Mouse (Mus musculus): ENCODE results near the gene Them7. TPM values are rescaled to one million over a fixed set of nuclear protein-coding genes. Genes with fewer than 3 reads are reported as not detected.
A peak's percentile ranks its signal among the peaks of the same experiment; 100 is the strongest.

Them7 gene
- polyA plus RNA-seq, 1 experiment from 2014 or later, result 3.1 TPM

- in situ Hi-C loops (cut with MboI; ENCODE audit: low pct_unique_long_range_greater_than_20kb), result loop anchor here (5.0 to 25.0 kb wide), 3 partner anchors 92 to 859 kb away; no protein-coding TSS in a partner anchor
- no peak for TF ChIP-seq CTCF (IDR thresholded peaks at IDR 0.05)
- ATAC-seq (no peak), DNase-seq (ENCODE audit: low read depth, low spot score) (no peak)
- POLR2A ChIA-PET, result no interaction called here
- H3K27me3 ChIP-seq, result peaks cover 3% of the 10 kb centered on the region
- CTCF ChIA-PET, result no interaction called here
Measured at GRCm38 (mm10) chr2:105335661-105336060, 111.5 kb downstream of the Them7 start.

- ATAC-seq (no peak), DNase-seq (ENCODE audit: low read depth, low spot score) (no peak)
- in situ Hi-C loops (cut with MboI; ENCODE audit: low pct_unique_long_range_greater_than_20kb), result loop anchor here (5.0 to 25.0 kb wide), 3 partner anchors 91 to 858 kb away; no protein-coding TSS in a partner anchor
- ChIA-PET POLR2A (no interaction called here), CTCF (interaction anchor here (0.8 kb wide), 1 partner anchor 8 kb away, joined by 3 read pairs; no protein-coding TSS in a partner anchor)
- H3K27me3 ChIP-seq, result peaks cover 3% of the 10 kb centered on the region
- no peak for TF ChIP-seq CTCF (IDR thresholded peaks at IDR 0.05)
Measured at GRCm38 (mm10) chr2:105336314-105337027, 112.4 kb downstream of the Them7 start.

DNA sequence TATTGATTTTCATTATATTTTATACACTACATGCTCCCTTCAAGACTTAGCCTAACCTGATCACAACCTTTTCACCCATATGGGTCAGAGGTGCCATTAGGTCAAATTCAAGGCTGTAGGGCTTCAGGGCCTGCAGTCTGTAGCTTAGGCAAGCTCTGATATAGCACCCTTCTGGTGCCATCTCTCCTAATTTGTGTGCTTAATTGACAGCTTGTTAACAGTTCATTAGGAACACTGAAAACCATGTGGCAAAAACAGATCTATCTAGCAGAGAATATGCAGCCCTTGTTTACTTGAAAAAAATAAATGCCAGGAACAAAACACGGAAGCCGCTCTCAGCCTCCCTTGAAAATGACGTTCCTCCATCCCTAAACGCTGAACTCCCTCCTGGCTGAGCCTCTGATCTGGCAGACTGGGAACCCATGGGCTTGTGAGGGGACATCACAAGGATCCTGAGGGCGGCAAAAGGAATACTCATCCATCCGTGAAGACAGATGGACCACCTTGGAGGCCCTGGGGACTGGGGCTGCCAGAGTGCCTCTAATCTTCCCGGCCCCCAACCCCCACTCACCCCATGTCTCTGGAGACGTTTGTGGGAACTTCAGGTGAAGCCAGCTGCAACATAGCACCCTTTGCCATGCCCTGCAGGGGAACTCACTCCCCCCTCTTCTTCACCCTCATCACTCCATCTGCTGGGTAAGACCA is 113.2 kb downstream of the Them7 start:
- ChIA-PET CTCF (interaction anchor here (0.8 to 1.1 kb wide), 2 partner anchors 9 to 15 kb away, joined by 3 read pairs; no protein-coding TSS in a partner anchor), POLR2A (no interaction called here)
- peaks cover 3% of the 10 kb centered on the region for H3K27me3 ChIP-seq
- in situ Hi-C loops (cut with MboI; ENCODE audit: low pct_unique_long_range_greater_than_20kb), result loop anchor here (5.0 to 25.0 kb wide), 3 partner anchors 90 to 857 kb away; no protein-coding TSS in a partner anchor
- ATAC-seq (no peak), DNase-seq (ENCODE audit: low read depth, low spot score) (no peak)
- no peak for TF ChIP-seq CTCF (IDR thresholded peaks at IDR 0.05)

DNA sequence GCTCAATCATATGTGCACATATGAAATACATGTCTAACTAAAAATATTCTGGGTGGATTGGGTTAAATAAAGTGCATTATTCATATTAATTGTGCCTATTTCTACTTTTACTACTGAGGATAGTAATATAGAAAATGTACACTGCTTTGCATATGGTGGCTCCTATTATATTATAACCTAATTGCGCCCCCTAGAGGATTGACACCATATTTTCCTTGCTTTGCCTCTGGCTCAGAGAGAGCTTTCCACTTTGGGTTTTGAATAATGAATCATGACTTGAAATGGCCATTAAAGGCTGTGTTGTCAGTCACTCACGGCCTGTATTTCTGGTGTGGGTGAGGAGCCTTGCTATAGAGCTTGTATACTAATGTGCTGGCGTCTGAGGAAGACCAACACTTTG is 115.9 kb downstream of the Them7 start:
- ChIA-PET POLR2A (no interaction called here), CTCF (interaction anchor here (1.1 to 3.0 kb wide), 4 partner anchors 11 to 130 kb away, joined by 3 to 7 read pairs (median 5); no protein-coding TSS in a partner anchor)
- DNase-seq (ENCODE audit: low read depth, low spot score) (no peak), ATAC-seq (no peak)
- peak; percentile 55 for TF ChIP-seq CTCF (IDR thresholded peaks at IDR 0.05)
- no peaks in the 10 kb centered on the region for H3K27me3 ChIP-seq
- in situ Hi-C loops (cut with MboI; ENCODE audit: low pct_unique_long_range_greater_than_20kb), result loop anchor here (5.0 to 25.0 kb wide), 3 partner anchors 87 to 855 kb away; no protein-coding TSS in a partner anchor

- no peak for TF ChIP-seq CTCF (IDR thresholded peaks at IDR 0.05)
- POLR2A ChIA-PET, result no interaction called here
- ATAC-seq (no peak), DNase-seq (ENCODE audit: low read depth, low spot score) (no peak)
- CTCF ChIA-PET, result no interaction called here
- in situ Hi-C loops (cut with MboI; ENCODE audit: low pct_unique_long_range_greater_than_20kb), result loop anchor here (25.0 kb wide), 1 partner anchor 738 kb away; no protein-coding TSS in a partner anchor
- H3K27me3 ChIP-seq, result peaks cover 5% of the 10 kb centered on the region
Measured at GRCm38 (mm10) chr2:105348886-105349285, 124.8 kb downstream of the Them7 start.

- ATAC-seq, result no peak
- no peak for DNase-seq (ENCODE audit: low read depth, low spot score)
- in situ Hi-C loops (cut with MboI; ENCODE audit: low pct_unique_long_range_greater_than_20kb), result no loop called here
- ChIA-PET CTCF (no interaction called here), POLR2A (interaction anchor here (0.5 kb wide), 1 partner anchor 78 kb away, joined by 7 read pairs; no protein-coding TSS in a partner anchor)
- H3K27me3 ChIP-seq, result no peaks in the 10 kb centered on the region
- TF ChIP-seq CTCF (IDR thresholded peaks at IDR 0.05), result no peak
Measured at GRCm38 (mm10) chr2:105356791-105357190, 132.7 kb downstream of the Them7 start.

DNA sequence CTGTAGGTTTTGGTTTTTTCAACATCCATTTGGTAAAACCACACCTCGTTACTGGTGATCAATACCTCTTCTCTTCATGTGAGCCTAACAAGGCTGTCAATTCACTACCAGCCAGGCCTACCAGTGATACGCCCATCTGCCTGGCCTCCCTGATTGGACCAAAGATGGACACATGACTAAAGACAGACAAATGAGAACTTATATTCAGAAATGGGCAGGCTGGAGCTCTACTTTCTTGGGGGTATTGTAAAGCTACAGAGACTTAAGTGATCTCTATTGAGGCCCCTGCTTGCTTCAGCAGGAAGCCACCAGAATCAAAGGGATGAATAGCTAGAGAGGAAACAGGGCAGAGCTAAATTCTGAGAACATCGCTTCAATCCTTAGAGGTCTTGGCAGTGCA is 133.9 kb downstream of the Them7 start:
- no peak for ATAC-seq
- ChIA-PET POLR2A (no interaction called here), CTCF (interaction anchor here (1.4 kb wide), 1 partner anchor 43 kb away, joined by 3 read pairs; no protein-coding TSS in a partner anchor)
- DNase-seq (ENCODE audit: low read depth, low spot score), result no peak
- TF ChIP-seq CTCF (IDR thresholded peaks at IDR 0.05), result no peak
- in situ Hi-C loops (cut with MboI; ENCODE audit: low pct_unique_long_range_greater_than_20kb), result no loop called here
- no peaks in the 10 kb centered on the region for H3K27me3 ChIP-seq

GRCm38 (mm10) chr2:105367623-105368022 is 143.5 kb downstream of the Them7 start:
- no peaks in the 10 kb centered on the region for H3K27me3 ChIP-seq
- in situ Hi-C loops (cut with MboI; ENCODE audit: low pct_unique_long_range_greater_than_20kb), result no loop called here
- no peak for TF ChIP-seq CTCF (IDR thresholded peaks at IDR 0.05)
- CTCF ChIA-PET, result interaction anchor here (1.1 kb wide), 1 partner anchor 61 kb away, joined by 3 read pairs; no protein-coding TSS in a partner anchor
- POLR2A ChIA-PET, result no interaction called here
- DNase-seq (ENCODE audit: low read depth, low spot score), result no peak
- no peak for ATAC-seq

GRCm38 (mm10) chr2:105370240-105370639 is 146.1 kb downstream of the Them7 start:
- in situ Hi-C loops (cut with MboI; ENCODE audit: low pct_unique_long_range_greater_than_20kb), result no loop called here
- ChIA-PET POLR2A (no interaction called here), CTCF (no interaction called here)
- DNase-seq (ENCODE audit: low read depth, low spot score), result no peak
- ATAC-seq, result no peak
- H3K27me3 ChIP-seq, result no peaks in the 10 kb centered on the region
- no peak for TF ChIP-seq CTCF (IDR thresholded peaks at IDR 0.05)

DNA sequence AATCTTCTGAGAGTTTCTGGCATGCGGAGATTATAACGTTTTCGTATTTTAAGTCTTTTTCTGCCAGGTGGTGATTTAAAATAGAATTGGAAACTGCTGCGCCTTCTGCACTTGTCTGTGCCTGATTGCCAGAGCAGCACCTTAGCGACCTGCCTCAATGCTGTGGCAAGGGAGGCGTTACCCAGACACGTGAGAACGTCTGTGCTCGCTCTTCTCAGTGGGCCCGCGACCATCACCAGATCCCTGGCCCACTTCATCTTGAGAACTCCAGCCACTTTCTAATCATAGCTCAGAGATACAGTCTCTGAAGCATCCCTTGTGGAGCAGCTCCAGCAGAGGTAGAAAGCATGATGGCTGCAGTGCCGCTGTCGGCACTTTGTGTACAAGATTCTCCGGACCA is 146.6 kb downstream of the Them7 start:
- ChIA-PET CTCF (no interaction called here), POLR2A (no interaction called here)
- TF ChIP-seq CTCF (IDR thresholded peaks at IDR 0.05), result no peak
- no peak for ATAC-seq
- no peaks in the 10 kb centered on the region for H3K27me3 ChIP-seq
- no peak for DNase-seq (ENCODE audit: low read depth, low spot score)
- in situ Hi-C loops (cut with MboI; ENCODE audit: low pct_unique_long_range_greater_than_20kb), result no loop called here

GRCm38 (mm10) chr2:105372156-105372555 is 148.0 kb downstream of the Them7 start:
- in situ Hi-C loops (cut with MboI; ENCODE audit: low pct_unique_long_range_greater_than_20kb), result no loop called here
- peak; percentile 48 for ATAC-seq
- CTCF ChIA-PET, result interaction anchor here (1.5 to 1.8 kb wide), 2 partner anchors 11 to 39 kb away, joined by 3 to 5 read pairs; no protein-coding TSS in a partner anchor
- H3K27me3 ChIP-seq, result no peaks in the 10 kb centered on the region
- TF ChIP-seq CTCF (IDR thresholded peaks at IDR 0.05), result no peak
- no peak for DNase-seq (ENCODE audit: low read depth, low spot score)
- POLR2A ChIA-PET, result no interaction called here

All from Patski (cell line).